Mouse (Mus musculus): Measurements from ENCODE around the gene Itsn1.

Gene Itsn1

GRCm38 (mm10) chr16:91730446-91730845 lies 1.4 kb downstream of the Itsn1 start:
- peak; percentile 48 for DNase-seq (ENCODE audit: low spot score)

- no peak for DNase-seq (ENCODE audit: low spot score)
Measured at GRCm38 (mm10) chr16:91732816-91733215, 3.7 kb downstream of the Itsn1 start.

GRCm38 (mm10) chr16:91734771-91735170 lies 5.7 kb downstream of the Itsn1 start:
- peak; percentile 83 for DNase-seq (ENCODE audit: low spot score)

GRCm38 (mm10) chr16:91736046-91736816 lies 7.2 kb downstream of the Itsn1 start:
- DNase-seq (ENCODE audit: low spot score): no peak

GRCm38 (mm10) chr16:91738505-91738904 lies 9.4 kb downstream of the Itsn1 start:
- no peak for DNase-seq (ENCODE audit: low spot score)

- DNase-seq (ENCODE audit: low spot score): no peak
Measured at GRCm38 (mm10) chr16:91740184-91740917, 11.3 kb downstream of the Itsn1 start.

GRCm38 (mm10) chr16:91740918-91741255 lies 11.8 kb downstream of the Itsn1 start:
- DNase-seq (ENCODE audit: low spot score): no peak

GRCm38 (mm10) chr16:91743055-91743454 lies 14.0 kb downstream of the Itsn1 start:
- DNase-seq (ENCODE audit: low spot score): no peak

GRCm38 (mm10) chr16:91746101-91746950 lies 17.2 kb downstream of the Itsn1 start:
- peak; percentile 51 for DNase-seq (ENCODE audit: low spot score)

GRCm38 (mm10) chr16:91747567-91747966 lies 18.5 kb downstream of the Itsn1 start:
- DNase-seq (ENCODE audit: low spot score): no peak

- DNase-seq (ENCODE audit: low spot score): no peak
Measured at GRCm38 (mm10) chr16:91751644-91752385, 22.7 kb downstream of the Itsn1 start.

- no peak for DNase-seq (ENCODE audit: low spot score)
Measured at GRCm38 (mm10) chr16:91753611-91754010, 24.5 kb downstream of the Itsn1 start.

GRCm38 (mm10) chr16:91754957-91755356 lies 25.9 kb downstream of the Itsn1 start:
- DNase-seq (ENCODE audit: low spot score): no peak

- DNase-seq (ENCODE audit: low spot score): no peak
Measured at GRCm38 (mm10) chr16:91761202-91761601, 32.1 kb downstream of the Itsn1 start.

GRCm38 (mm10) chr16:91761761-91762160 lies 32.7 kb downstream of the Itsn1 start:
- DNase-seq (ENCODE audit: low spot score): no peak

- DNase-seq (ENCODE audit: low spot score): no peak
Measured at GRCm38 (mm10) chr16:91762476-91762875, 33.4 kb downstream of the Itsn1 start.

- no peak for DNase-seq (ENCODE audit: low spot score)
Measured at GRCm38 (mm10) chr16:91763975-91764374, 34.9 kb downstream of the Itsn1 start.

GRCm38 (mm10) chr16:91764414-91764813 lies 35.3 kb downstream of the Itsn1 start:
- no peak for DNase-seq (ENCODE audit: low spot score)

GRCm38 (mm10) chr16:91765121-91765815 lies 36.2 kb downstream of the Itsn1 start:
- DNase-seq (ENCODE audit: low spot score): no peak

GRCm38 (mm10) chr16:91765816-91766210 lies 36.7 kb downstream of the Itsn1 start:
- DNase-seq (ENCODE audit: low spot score): no peak

- peak; percentile 72 for DNase-seq (ENCODE audit: low spot score)
Measured at GRCm38 (mm10) chr16:91767165-91767701, 38.2 kb downstream of the Itsn1 start.

Measured in adipocyte (in vitro differentiated cells).